Mouse (Mus musculus) liver, adult 2 months (tissue): ENCODE data around the gene Npnt.

Source experiments
- CTCF ChIP-seq: fragments of 200-500 bp; IDR thresholded peaks from 2 replicates; pipeline ENCODE4 v1.5.1; 2011; ENCODE audit warnings: low read depth, low read length, control low read depth
- POLR2A ChIP-seq: fragments of 200-500 bp; IDR thresholded peaks from 2 replicates; pipeline ENCODE4 v1.6.1; 2011; ENCODE audit warnings: low read length, control low read depth; ENCODE audit not compliant: insufficient read depth; ENCODE audit errors: extremely low read depth

DNA sequence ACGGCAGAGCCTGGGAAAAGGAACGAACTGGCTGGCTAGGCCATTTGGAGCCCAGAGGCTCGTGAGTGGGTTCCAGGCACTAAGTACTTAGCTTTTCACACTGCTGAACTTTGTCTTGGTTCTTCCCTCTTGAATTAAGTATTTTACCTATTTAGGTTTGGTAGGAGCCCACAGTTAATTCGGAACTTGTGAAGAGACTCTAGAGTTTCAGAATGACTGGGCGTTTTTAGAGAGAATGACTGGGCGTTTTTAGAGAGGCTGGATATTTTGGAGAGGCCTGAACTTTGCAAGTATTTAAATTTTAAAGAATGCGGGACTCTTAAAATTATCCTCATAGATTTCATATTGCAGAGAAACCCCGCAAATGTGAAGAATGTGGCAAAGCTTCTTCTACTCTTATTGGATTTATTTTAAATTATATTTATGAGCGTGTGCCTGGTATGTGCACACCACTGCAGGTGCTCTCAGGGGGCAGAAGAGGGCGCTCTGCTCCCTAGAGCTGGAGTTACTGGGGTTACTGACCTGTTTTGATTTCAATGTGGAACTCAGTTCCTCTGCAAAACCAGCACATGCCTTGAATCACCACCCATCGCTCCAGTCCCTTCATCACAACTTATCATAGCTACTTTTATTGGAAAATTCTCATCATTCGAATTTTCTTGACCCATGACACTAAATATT lies 29.8 kb upstream of the Npnt start:
- TF ChIP-seq CTCF, result peak; percentile 23; the same call in 1 of the 2 replicates
- TF ChIP-seq POLR2A, result no peak
